Mouse (Mus musculus) cerebellum, adult 2 months (tissue): Measurements from ENCODE around the gene Vwc2.

ENCODE experiments used
- CTCF ChIP-seq: fragments of 200-500 bp; IDR thresholded peaks from 2 replicates; pipeline ENCODE4 v1.5.1; 2011; ENCODE audit warnings: low read depth, mild to moderate bottlenecking, control low read depth, low read length, moderate library complexity, borderline replicate concordance; ENCODE audit not compliant: insufficient read depth
- POLR2A ChIP-seq: fragments of 200-500 bp; IDR thresholded peaks from 2 replicates; pipeline ENCODE4 v1.6.1; 2011; ENCODE audit warnings: low read length, control low read depth, borderline replicate concordance; ENCODE audit not compliant: insufficient read depth

DNA sequence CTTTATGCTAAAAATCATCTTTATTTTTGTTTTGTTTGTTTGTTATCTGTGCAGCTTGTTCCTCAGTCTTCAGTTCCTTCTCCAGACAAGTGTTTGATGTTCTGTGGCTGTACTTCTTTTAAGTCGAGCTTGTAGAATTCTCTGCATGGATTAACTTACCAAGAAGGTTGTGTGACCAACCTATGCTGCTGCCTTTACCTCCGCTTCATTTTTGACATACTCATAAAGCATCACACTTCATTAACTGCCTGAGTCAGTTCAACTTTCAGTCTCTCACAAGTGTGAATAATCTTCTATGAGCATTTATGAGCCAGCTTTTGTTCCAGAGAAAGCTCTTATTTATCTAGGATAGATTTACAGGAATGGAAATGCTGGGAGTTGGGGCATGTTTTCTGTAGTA lies 68.7 kb downstream of the Vwc2 start:
- no peak for TF ChIP-seq CTCF
- TF ChIP-seq POLR2A, result no peak
